Mouse (Mus musculus) liver, embryonic 14.5 days (tissue): ENCODE results near the gene Nup155.

Experiments used
- CTCF ChIP-seq: IDR thresholded peaks from 2 replicates; pipeline ENCODE4 v1.5.1; 2016; ENCODE audit warnings: antibody characterized with exemption, low read depth, control low read depth
- EP300 ChIP-seq: IDR thresholded peaks from 2 replicates; pipeline ENCODE4 v1.6.1; 2016; ENCODE audit warnings: antibody characterized with exemption, low read depth

DNA sequence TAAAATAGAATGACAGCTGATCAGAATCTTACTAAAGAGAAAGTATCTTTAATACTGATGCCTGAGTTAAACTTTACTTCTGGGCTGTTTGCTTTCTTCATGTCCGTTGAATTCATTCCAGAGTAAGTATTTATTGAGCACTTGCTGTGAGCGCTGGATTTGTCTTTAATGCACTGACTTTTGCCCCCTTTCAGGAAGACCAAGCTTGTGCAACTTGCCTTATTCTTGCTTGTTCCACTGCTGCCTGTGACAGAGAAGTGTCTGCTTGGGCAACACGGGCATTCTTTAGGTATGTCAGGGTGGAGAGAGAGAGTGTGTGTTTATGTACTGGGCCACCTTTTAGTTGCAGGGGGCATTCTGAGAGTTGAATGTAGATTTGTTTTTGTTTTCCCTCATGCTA, 22.2 kb downstream of the Nup155 start:
- TF ChIP-seq CTCF (no peak), EP300 (no peak)
